Mouse (Mus musculus) retina, embryonic 14.5 days (tissue): ENCODE results near the gene Gm765.

Experiments
- DNase-seq: peaks from one replicate; pipeline ENCODE4 v3.0.0-alpha.2; 2015; ENCODE audit warnings: low spot score

Gm765 gene

GRCm38 (mm10) chr6:98212225-98212624 is 130.3 kb downstream of the Gm765 start:
- no peak for DNase-seq

- DNase-seq = no peak
Observed at GRCm38 (mm10) chr6:98210237-98210636, 132.3 kb downstream of the Gm765 start.

GRCm38 (mm10) chr6:98208051-98208450 is 134.5 kb downstream of the Gm765 start:
- no peak for DNase-seq

DNA sequence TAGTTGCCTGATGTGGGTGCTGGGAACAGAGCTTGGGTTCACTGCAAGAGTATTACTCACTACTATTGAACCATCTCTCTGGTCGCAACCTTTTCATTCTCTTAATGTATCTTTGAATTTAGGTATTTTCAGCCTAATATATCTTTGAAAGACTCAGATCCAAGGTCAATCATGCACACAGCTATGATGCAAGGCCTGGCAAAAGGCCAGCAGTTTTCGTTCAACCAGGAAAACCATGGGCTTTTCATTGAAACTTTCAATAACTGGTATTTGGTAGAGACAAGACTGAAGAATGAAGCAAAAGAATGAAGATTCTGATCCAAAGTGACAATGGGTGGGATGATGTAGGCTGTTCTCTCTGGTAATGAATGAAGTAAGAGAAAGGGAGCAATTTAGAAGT is 143.8 kb downstream of the Gm765 start:
- no peak for DNase-seq

DNA sequence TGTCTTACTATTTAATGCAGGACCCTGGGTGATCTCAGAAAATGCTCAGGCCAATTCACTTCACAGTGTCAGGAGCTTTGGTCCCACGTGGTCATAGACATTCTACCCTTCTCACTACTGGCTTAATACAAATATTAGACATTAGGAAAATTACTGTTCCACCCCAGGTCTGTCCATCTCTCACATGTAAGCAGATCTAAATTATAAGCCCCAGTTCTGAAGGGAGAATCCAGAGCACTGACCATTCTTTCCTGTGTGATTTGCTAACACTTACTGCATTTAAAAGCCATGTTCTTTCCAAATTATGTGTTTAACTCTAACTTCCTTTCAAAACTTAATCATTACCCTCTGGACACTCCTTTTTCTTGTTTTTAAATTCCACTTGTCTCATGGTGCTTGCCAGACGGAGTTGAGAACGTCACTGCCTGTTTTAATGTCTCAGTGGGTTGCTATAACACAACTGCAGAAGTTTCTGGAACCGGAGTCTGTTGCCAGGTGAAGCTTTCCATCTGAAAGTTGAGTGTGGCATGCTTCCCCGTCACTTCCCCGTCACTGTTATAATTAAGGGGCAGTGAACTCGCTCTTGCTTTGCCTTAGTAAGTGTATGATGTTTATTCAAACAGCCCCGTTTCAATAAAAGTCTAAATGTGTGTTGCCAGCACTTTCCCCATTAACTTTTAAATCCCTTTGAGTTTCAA is 151.7 kb downstream of the Gm765 start:
- no peak for DNase-seq
